Mouse (Mus musculus) monocyte, adult 5-6 weeks (primary cell): Measurements from ENCODE around the gene Fam84a. TPM values are rescaled to one million over a fixed set of nuclear protein-coding genes. Genes with fewer than 3 reads are reported as not detected.

ENCODE experiments used
- ATAC-seq: fragments of 153-309, 156-312 bp; replicated peaks from 2 replicates; pipeline ENCODE4 v1.8.0; 2017; ENCODE audit warnings: mild to moderate bottlenecking; ENCODE audit not compliant: low TSS enrichment, insufficient number of reproducible peaks, severe bottlenecking, poor library complexity, low FRiP score
- total RNA-seq: library from RNA; stranded (forward); fragments of 200-1000, 200-491, 200-594 nt; gene quantifications from 3 replicates; pipeline ENCODE4 v1.2.3, GENCODE M21; 2017

The Fam84a gene
- 0.48 TPM in 1 of 3 replicates, not detected in the others for total RNA-seq

GRCm38 (mm10) chr12:14151921-14152320, at the start of gene Fam84a:
Fam84a (minus strand) TSS chr12:14152054.
- no peak for ATAC-seq

DNA sequence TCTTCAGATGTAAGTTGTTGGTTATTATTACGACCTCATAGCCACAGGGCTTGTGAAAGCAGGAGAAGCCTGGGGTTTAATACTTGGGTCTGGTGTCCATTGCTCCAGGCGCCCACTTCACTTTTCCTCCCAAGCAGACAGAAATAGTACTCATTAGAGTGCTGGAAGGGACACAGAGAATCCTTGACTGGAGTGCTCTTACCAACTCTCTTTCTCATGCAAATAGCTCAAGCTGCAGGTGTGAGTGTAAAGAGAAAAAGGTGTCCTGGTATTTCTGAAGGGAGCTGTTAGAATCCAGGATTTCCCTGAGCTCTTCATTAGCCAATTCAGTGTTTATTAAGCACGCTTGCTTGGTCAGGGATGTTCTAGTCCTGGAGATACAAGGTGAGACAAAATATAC, 43.6 kb upstream of the Fam84a start:
- no peak for ATAC-seq

DNA sequence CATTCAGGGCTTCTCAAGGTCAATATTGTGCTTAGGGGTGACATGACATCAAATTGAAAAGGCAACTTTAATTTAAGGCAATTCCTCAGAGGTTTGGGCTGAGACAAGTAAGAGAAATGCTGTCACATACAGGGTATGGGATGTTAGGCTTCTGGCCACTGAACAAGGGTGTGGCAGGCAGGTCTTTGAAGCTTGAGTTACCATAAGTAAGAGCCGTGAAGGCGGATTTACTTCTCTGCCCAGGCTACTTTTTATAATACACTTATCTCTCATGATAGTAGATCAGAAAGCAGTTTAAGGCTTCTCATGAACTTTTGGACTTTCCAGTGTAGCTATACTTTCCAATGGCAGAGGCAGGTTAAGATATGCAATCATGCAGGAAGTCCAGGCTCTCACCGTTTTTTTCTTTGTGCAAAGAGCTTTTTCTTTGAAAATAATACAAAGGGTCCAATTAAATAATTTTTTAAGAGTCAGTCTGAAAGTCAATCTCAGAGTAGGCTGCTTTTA, 34.9 kb upstream of the Fam84a start:
- no peak for ATAC-seq

GRCm38 (mm10) chr12:14165713-14166112, 13.9 kb upstream of the Fam84a start:
- no peak for ATAC-seq

- ATAC-seq, result no peak
Measured at GRCm38 (mm10) chr12:14164936-14165335, 13.1 kb upstream of the Fam84a start.

- ATAC-seq, result no peak
Measured at GRCm38 (mm10) chr12:14152426-14152825, 572 bp upstream of the Fam84a start.

- no peak for ATAC-seq
Measured at GRCm38 (mm10) chr12:14150936-14151631, 770 bp downstream of the Fam84a start.

- no peak for ATAC-seq
Measured at GRCm38 (mm10) chr12:14150568-14150909, 1.3 kb downstream of the Fam84a start.

GRCm38 (mm10) chr12:14149843-14150567, 1.8 kb downstream of the Fam84a start:
- no peak for ATAC-seq

- ATAC-seq, result 0 out of 2 replicates have a peak, but pooled peaks have one; percentile 17
Measured at GRCm38 (mm10) chr12:14149022-14149842, 2.6 kb downstream of the Fam84a start.

GRCm38 (mm10) chr12:14137046-14137445, 14.8 kb downstream of the Fam84a start:
- ATAC-seq, result no peak

- no peak for ATAC-seq
Measured at GRCm38 (mm10) chr12:14114730-14115129, 37.1 kb downstream of the Fam84a start.

DNA sequence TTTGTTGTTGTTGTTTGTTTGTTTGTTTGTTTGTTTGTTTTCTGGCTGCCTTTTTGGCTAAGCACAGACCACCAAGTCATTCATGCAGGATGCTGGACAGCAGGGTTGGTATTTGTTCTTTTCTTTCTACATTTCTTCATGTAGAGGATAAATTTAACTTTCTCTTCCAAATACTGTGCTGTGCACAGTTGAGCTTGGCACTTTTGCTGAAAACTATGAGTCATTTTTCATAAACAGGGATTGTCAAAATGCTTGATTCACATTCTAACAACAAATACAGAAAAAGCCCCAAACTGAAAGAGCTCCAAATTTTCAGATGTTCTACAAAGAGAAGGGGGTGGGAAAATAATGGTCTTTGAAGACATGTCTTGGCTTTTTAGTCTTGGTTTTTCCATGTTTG, 54.9 kb downstream of the Fam84a start:
- ATAC-seq, result no peak
